Mouse (Mus musculus) 3134 (cell line): Measurements from ENCODE around the gene Tctn3.
"Not testable (repeated sequence)": the region's sequence is repeated elsewhere in the genome, so short reads cannot be mapped to it uniquely, and the experiment has no call there.

Experiments
- DNase-seq: peaks from one replicate; pipeline ENCODE4 v3.0.0-alpha.2; 2011; ENCODE audit warnings: low spot score; ENCODE audit not compliant: insufficient read length; ENCODE audit errors: extremely low read depth

Tctn3 gene

DNA sequence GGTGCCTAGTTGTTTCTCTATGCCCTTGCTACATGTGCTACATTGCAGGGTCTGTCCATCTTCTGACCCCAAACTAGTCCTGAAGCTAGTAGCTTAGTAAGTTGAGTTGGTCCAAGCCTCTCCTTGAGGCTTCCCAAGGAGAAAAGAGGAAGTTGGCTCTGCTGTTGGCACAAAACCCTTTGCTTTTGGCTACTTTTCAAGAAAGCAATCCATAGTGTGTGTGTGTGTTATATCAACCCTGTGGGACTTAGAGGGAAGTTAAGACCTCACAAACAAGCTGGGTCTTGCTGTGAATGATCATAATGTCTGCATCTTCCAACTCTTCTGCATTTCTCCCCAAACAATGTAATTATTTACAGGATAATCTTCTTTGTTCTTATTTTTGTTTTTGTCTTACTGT lies 16.9 kb upstream of the Tctn3 start:
- no peak for DNase-seq

- DNase-seq: no peak
Observed at GRCm38 (mm10) chr19:40625935-40626334, 13.9 kb upstream of the Tctn3 start.

- DNase-seq: not testable (repeated sequence)
Observed at GRCm38 (mm10) chr19:40621616-40622015, 9.6 kb upstream of the Tctn3 start.

DNA sequence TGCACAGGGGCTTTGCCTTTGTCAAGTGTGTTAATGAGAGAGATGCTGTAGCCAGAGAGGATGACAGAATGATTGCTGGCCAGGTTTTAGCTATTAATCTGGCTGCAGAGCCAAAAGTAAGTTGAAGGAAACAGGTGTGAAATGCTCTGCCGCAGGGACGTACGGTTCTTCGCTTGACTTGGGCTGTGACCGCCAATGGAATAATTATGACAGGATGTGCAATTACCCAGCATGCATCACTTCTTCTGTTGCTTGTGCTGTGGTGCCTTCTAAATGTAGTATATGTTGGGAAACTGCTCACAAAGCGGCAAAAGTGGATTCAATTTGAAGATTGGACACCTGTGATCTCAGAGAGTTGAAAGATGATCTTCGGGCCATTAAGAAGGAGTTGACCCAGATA lies 4.0 kb upstream of the Tctn3 start:
- DNase-seq: no peak

DNA sequence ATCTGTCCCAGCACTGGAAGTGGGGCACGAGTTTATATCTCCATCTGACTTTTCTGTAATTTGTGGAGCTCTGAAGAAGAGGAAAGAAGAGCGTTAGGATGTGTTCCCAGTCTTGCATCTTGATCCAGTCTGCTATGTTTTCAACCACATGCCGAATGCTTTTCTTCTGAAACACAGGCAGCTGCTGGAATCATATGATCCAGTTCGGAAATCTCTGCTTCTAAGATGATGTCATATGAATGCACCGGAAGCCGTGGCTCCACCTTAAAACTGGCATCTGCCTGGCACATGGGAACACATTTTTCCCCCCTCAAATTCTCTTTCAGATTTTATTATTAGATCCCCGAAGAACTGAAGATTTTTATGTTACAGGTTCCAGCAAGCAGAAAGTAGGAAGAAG lies 2.8 kb upstream of the Tctn3 start:
- no peak for DNase-seq

GRCm38 (mm10) chr19:40607676-40608075 lies 4.4 kb downstream of the Tctn3 start:
- DNase-seq: no peak

GRCm38 (mm10) chr19:40605189-40605588 lies 6.8 kb downstream of the Tctn3 start:
- no peak for DNase-seq

DNA sequence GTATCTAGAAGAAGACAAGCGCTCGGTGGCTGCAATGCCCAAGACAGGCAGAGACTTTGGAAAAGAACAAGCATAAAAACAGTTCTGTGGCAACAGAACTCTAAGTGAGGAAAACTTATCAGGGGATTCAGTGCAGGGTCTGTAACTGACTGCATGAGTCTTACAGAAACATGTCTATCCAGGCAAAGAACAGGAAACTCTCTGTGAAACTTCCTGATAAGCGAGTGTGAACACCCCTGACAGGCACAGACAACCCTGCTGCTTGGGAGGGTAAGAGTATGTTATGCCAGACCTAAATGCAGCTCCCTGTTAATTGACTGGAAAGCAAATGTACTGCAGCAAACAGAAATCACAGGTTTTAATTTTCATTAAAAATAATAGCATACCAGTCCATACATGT lies 10.2 kb downstream of the Tctn3 start:
- no peak for DNase-seq

- not testable (repeated sequence) for DNase-seq
Observed at GRCm38 (mm10) chr19:40600846-40601245, 11.2 kb downstream of the Tctn3 start.

- DNase-seq: peak; percentile 50
Observed at GRCm38 (mm10) chr19:40595831-40596230, 16.2 kb downstream of the Tctn3 start.

GRCm38 (mm10) chr19:40595231-40595630 lies 16.8 kb downstream of the Tctn3 start:
- DNase-seq: no peak

- DNase-seq: no peak
Observed at GRCm38 (mm10) chr19:40589530-40589880, 22.5 kb downstream of the Tctn3 start.

DNA sequence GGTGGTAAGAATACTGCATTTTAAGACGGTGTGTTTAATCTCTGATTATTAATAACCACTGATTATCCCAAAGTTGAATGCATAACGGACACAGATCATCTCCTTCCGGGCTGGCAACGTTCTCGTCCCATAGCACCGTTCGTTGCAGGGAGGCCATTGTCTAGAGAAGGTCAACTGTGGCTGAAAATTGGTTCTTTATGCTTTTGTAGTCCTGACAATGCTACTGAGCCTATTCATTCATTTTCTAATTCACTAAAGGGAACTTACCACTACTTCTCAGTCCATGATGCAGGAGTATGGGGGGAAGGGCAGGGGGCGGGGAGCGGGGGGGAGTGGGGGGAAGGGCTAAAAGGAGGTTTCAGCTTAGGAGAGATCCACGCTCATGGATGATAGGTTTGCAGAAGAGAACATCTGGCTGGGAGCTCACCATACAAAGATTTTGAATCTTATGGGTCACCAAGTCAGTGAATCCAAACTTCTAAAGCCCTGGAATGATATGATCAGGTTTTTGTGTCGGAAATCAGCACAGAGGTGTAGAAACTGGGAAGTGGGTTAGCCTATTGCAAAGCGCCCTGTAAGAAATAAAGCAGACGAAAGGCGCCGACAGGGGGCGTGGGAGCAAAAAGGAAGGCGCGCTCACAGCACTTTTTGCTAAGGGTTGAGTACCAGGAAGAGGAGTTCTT lies 23.0 kb downstream of the Tctn3 start:
- DNase-seq: peak; percentile 78

DNA sequence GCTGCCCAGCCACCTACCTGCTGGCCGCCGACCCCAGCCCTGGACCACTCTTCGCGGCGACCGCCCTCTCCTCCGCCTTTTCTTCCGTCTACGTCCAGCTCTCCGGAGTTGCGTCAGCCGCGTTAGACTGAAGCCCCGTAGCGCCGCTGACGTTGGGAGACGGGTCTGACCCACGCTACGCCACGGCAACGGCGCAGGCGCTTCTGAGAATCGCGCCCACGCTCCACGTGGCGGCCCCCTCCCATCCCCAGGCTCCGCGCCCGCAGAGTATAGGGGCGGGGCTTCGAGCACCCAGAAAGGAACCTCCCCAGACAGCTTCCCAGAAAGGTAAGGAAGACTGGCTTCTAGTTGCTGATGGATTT lies 23.8 kb downstream of the Tctn3 start, which contains the start of gene Aldh18a1:
Gene Aldh18a1 (minus strand): TSS at position 171 of the 362 bp plus-strand sequence.
- DNase-seq: peak; percentile 96

- no peak for DNase-seq
Observed at GRCm38 (mm10) chr19:40587491-40588292, 24.3 kb downstream of the Tctn3 start.

- DNase-seq: no peak
Observed at GRCm38 (mm10) chr19:40586908-40587307, 25.1 kb downstream of the Tctn3 start.

- DNase-seq: no peak
Observed at GRCm38 (mm10) chr19:40581662-40582061, 30.4 kb downstream of the Tctn3 start.

- no peak for DNase-seq
Observed at GRCm38 (mm10) chr19:40580902-40581301, 31.1 kb downstream of the Tctn3 start.

DNA sequence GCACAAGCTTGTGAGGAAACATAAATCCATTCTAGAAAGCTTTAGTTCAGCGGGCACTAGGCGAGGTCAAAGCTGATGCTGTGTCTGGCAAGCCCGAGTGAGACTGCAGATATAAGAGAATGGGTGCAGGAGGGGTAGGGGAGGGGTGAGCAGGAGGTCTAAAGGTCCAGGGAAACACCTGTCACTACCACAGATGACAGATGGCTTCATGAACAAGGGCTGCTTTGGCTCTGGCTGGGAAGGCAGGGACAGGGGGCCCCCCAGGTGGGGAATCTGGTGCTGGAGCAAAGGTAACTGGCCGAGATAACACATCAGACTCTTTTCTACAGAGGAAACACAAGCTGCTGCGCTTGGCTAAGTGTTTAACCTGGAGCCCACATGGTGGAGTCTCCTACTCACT lies 36.6 kb downstream of the Tctn3 start:
- DNase-seq: no peak

- DNase-seq: no peak
Observed at GRCm38 (mm10) chr19:40570726-40571125, 41.3 kb downstream of the Tctn3 start.

GRCm38 (mm10) chr19:40567616-40568015 lies 44.4 kb downstream of the Tctn3 start:
- no peak for DNase-seq
